Mouse (Mus musculus) forebrain, embryonic 13.5 days (tissue): ENCODE measurements around the gene Wipi1. TPM values are rescaled to one million over a fixed set of nuclear protein-coding genes. Genes with fewer than 3 reads are reported as not detected.
"Not testable (repeated sequence)": the region's sequence is repeated elsewhere in the genome, so short reads cannot be mapped to it uniquely, and the experiment has no call there.

Experiments used
- ATAC-seq: fragments of 200-750 bp; cut with Nextera tagmentation; 2 replicates; pipeline ENCODE4 v1.8.0; 2017
- H3K27ac ChIP-seq: fragments of 300-500 bp; sonication (generic); 2 replicates; pipeline ENCODE4 v1.5.1; 2015; ENCODE audit warnings: inconsistent platforms, mild to moderate bottlenecking, moderate library complexity
- H3K27me3 ChIP-seq: fragments of 300-500 bp; sonication (generic); 2 replicates; pipeline ENCODE4 v1.6.1; 2015; ENCODE audit warnings: mild to moderate bottlenecking, inconsistent platforms
- H3K36me3 ChIP-seq: fragments of 300-500 bp; sonication (generic); 2 replicates; pipeline ENCODE4 v1.6.1; 2015; ENCODE audit warnings: mild to moderate bottlenecking, inconsistent platforms; ENCODE audit not compliant: poor library complexity, severe bottlenecking
- H3K4me1 ChIP-seq: fragments of 300-500 bp; sonication (generic); 2 replicates; pipeline ENCODE4 v1.6.1; 2015; ENCODE audit warnings: inconsistent platforms
- H3K4me2 ChIP-seq: fragments of 300-500 bp; sonication (generic); 2 replicates; pipeline ENCODE4 v1.6.1; 2015; ENCODE audit warnings: inconsistent platforms, mild to moderate bottlenecking, moderate library complexity
- H3K4me3 ChIP-seq: fragments of 300-500 bp; sonication (generic); 2 replicates; pipeline ENCODE4 v1.5.1; 2015; ENCODE audit warnings: mild to moderate bottlenecking, inconsistent platforms
- H3K9ac ChIP-seq: fragments of 300-500 bp; sonication (generic); 2 replicates; pipeline ENCODE4 v1.6.1; 2015; ENCODE audit warnings: mild to moderate bottlenecking, inconsistent platforms
- H3K9me3 ChIP-seq: fragments of 300-500 bp; sonication (generic); replicated peaks from 2 replicates; pipeline ENCODE4 v1.6.1; 2016; ENCODE audit warnings: inconsistent platforms
- WGBS: fragments of 180-500 bp; shearing (Covaris S2); methylation state at CpG from one replicate; pipeline ENCODE4 v1.1.7; 2015; 5-methylcytosine and 5-hydroxymethylcytosine counted together
- polyA plus RNA-seq: library from polyadenylated mRNA; unstranded; fragments of >200 nt; fragmentation: Nextera tagmentation; extraction: Ambion mirVana; gene quantifications from 2 replicates; pipeline ENCODE4 v1.2.1, GENCODE M21; 2015

Wipi1 gene
- polyA plus RNA-seq, 1 experiment from 2014 or later = 8.8 TPM

- H3K4me2 ChIP-seq = no peak overlapping the region
- H3K27me3 ChIP-seq = no peaks in the 10 kb centered on the region
- no peaks in the 10 kb centered on the region for H3K36me3 ChIP-seq
- 83% methylated on average over 5 of the region's 5 CpGs for WGBS
- no peak overlapping the region for H3K4me3 ChIP-seq
- ATAC-seq = no peak
- no peak overlapping the region for H3K27ac ChIP-seq
- no peak overlapping the region for H3K9ac ChIP-seq
- H3K4me1 ChIP-seq = no peaks in the 10 kb centered on the region
- no peaks in the 10 kb centered on the region for H3K9me3 ChIP-seq
Measured at GRCm38 (mm10) chr11:109641498-109642222, 29.9 kb upstream of the Wipi1 start.

- WGBS = 78% methylated on average over 6 of the region's 6 CpGs
- no peak overlapping the region for H3K9ac ChIP-seq
- H3K4me1 ChIP-seq = no peaks in the 10 kb centered on the region
- no peak overlapping the region for H3K4me3 ChIP-seq
- no peak overlapping the region for H3K4me2 ChIP-seq
- H3K27me3 ChIP-seq = no peaks in the 10 kb centered on the region
- ATAC-seq = no peak
- no peaks in the 10 kb centered on the region for H3K36me3 ChIP-seq
- no peak overlapping the region for H3K27ac ChIP-seq
- H3K9me3 ChIP-seq = no peaks in the 10 kb centered on the region
Measured at GRCm38 (mm10) chr11:109635871-109636395, 24.2 kb upstream of the Wipi1 start.

GRCm38 (mm10) chr11:109634928-109635327 lies 23.2 kb upstream of the Wipi1 start:
- Histone ChIP-seq H3K4me2 (no peak overlapping the region), H3K9me3 (no peaks in the 10 kb centered on the region), H3K27me3 (no peaks in the 10 kb centered on the region), H3K27ac (no peak overlapping the region), H3K4me3 (no peak overlapping the region), H3K9ac (no peak overlapping the region), H3K36me3 (no peaks in the 10 kb centered on the region), H3K4me1 (no peaks in the 10 kb centered on the region)
- no peak for ATAC-seq
- 84% methylated on average over 9 of the region's 9 CpGs for WGBS

- no peak overlapping the region for H3K27ac ChIP-seq
- no peaks in the 10 kb centered on the region for H3K4me1 ChIP-seq
- H3K27me3 ChIP-seq = no peaks in the 10 kb centered on the region
- H3K9ac ChIP-seq = no peak overlapping the region
- H3K36me3 ChIP-seq = no peaks in the 10 kb centered on the region
- 83% methylated on average over 10 of the region's 10 CpGs for WGBS
- no peaks in the 10 kb centered on the region for H3K9me3 ChIP-seq
- H3K4me2 ChIP-seq = no peak overlapping the region
- no peak overlapping the region for H3K4me3 ChIP-seq
- ATAC-seq = no peak
Measured at GRCm38 (mm10) chr11:109629021-109629521, 17.3 kb upstream of the Wipi1 start.

GRCm38 (mm10) chr11:109628099-109628498 lies 16.3 kb upstream of the Wipi1 start:
- no peak overlapping the region for H3K4me3 ChIP-seq
- no peaks in the 10 kb centered on the region for H3K36me3 ChIP-seq
- H3K4me1 ChIP-seq = no peaks in the 10 kb centered on the region
- H3K4me2 ChIP-seq = no peak overlapping the region
- WGBS = 89% methylated on average over 3 of the region's 3 CpGs
- H3K9ac ChIP-seq = no peak overlapping the region
- no peaks in the 10 kb centered on the region for H3K9me3 ChIP-seq
- H3K27ac ChIP-seq = no peak overlapping the region
- ATAC-seq = no peak
- no peaks in the 10 kb centered on the region for H3K27me3 ChIP-seq

GRCm38 (mm10) chr11:109627648-109628047 lies 15.9 kb upstream of the Wipi1 start:
- no peak overlapping the region for H3K4me2 ChIP-seq
- H3K9ac ChIP-seq = no peak overlapping the region
- WGBS = 87% methylated on average over 4 of the region's 4 CpGs
- 0 out of 2 replicates have a peak, but pooled peaks cover under 1% of the 10 kb centered on the region for H3K4me1 ChIP-seq
- H3K27ac ChIP-seq = no peak overlapping the region
- no peaks in the 10 kb centered on the region for H3K36me3 ChIP-seq
- no peak overlapping the region for H3K4me3 ChIP-seq
- no peaks in the 10 kb centered on the region for H3K27me3 ChIP-seq
- ATAC-seq = no peak
- no peaks in the 10 kb centered on the region for H3K9me3 ChIP-seq

- WGBS = 91% methylated on average over 7 of the region's 7 CpGs
- H3K36me3 ChIP-seq = no peaks in the 10 kb centered on the region
- no peak overlapping the region for H3K4me3 ChIP-seq
- no peaks in the 10 kb centered on the region for H3K27me3 ChIP-seq
- no peaks in the 10 kb centered on the region for H3K9me3 ChIP-seq
- 0 out of 2 replicates have a peak, but pooled peaks cover 3% of the 10 kb centered on the region for H3K4me1 ChIP-seq
- no peak overlapping the region for H3K27ac ChIP-seq
- no peak for ATAC-seq
- H3K4me2 ChIP-seq = no peak overlapping the region
- no peak overlapping the region for H3K9ac ChIP-seq
Measured at GRCm38 (mm10) chr11:109623238-109623637, 11.5 kb upstream of the Wipi1 start.

GRCm38 (mm10) chr11:109622518-109623037 lies 10.8 kb upstream of the Wipi1 start:
- H3K4me3 ChIP-seq = no peak overlapping the region
- H3K36me3 ChIP-seq = no peaks in the 10 kb centered on the region
- no peaks in the 10 kb centered on the region for H3K27me3 ChIP-seq
- H3K4me2 ChIP-seq = peak overlapping the region; percentile 7; the same call in 1 of the 2 replicates
- no peak overlapping the region for H3K9ac ChIP-seq
- H3K27ac ChIP-seq = no peak overlapping the region
- WGBS = 45% methylated on average over 15 of the region's 15 CpGs
- H3K9me3 ChIP-seq = no peaks in the 10 kb centered on the region
- 0 out of 2 replicates have a peak, but pooled peaks cover 3% of the 10 kb centered on the region for H3K4me1 ChIP-seq
- no peak for ATAC-seq

- H3K27ac ChIP-seq = no peak overlapping the region
Measured at GRCm38 (mm10) chr11:109621183-109621582, 9.4 kb upstream of the Wipi1 start.

GRCm38 (mm10) chr11:109620356-109620755 lies 8.6 kb upstream of the Wipi1 start:
- H3K27me3 ChIP-seq = no peaks in the 10 kb centered on the region
- H3K9ac ChIP-seq = no peak overlapping the region
- no peak overlapping the region for H3K4me2 ChIP-seq
- no peak for ATAC-seq
- WGBS = 85% methylated on average over 6 of the region's 6 CpGs
- H3K27ac ChIP-seq = no peak overlapping the region
- no peaks in the 10 kb centered on the region for H3K36me3 ChIP-seq
- no peaks in the 10 kb centered on the region for H3K9me3 ChIP-seq
- H3K4me3 ChIP-seq = no peak overlapping the region
- peaks cover 12% of the 10 kb centered on the region for H3K4me1 ChIP-seq

More at GRCm38 (mm10) chr11:109621183-109621582, 9.4 kb upstream of the Wipi1 start:
- H3K36me3 ChIP-seq = no peaks in the 10 kb centered on the region
- 16% methylated on average over 2 of the region's 2 CpGs for WGBS
- H3K4me2 ChIP-seq = no peak overlapping the region
- no peak for ATAC-seq
- no peak overlapping the region for H3K4me3 ChIP-seq
- no peaks in the 10 kb centered on the region for H3K27me3 ChIP-seq
- H3K4me1 ChIP-seq = peaks cover 11% of the 10 kb centered on the region
- no peaks in the 10 kb centered on the region for H3K9me3 ChIP-seq
- no peak overlapping the region for H3K9ac ChIP-seq

- not testable (repeated sequence) for H3K9ac ChIP-seq, H3K27me3 ChIP-seq, H3K27ac ChIP-seq, H3K4me3 ChIP-seq, ATAC-seq, H3K4me2 ChIP-seq, H3K9me3 ChIP-seq, H3K36me3 ChIP-seq
- H3K4me1 ChIP-seq = peaks cover 12% of the 10 kb centered on the region
- 35% methylated on average over 8 of the region's 8 CpGs for WGBS
Measured at GRCm38 (mm10) chr11:109619055-109619454, 7.3 kb upstream of the Wipi1 start.

GRCm38 (mm10) chr11:109616766-109617165 lies 5.0 kb upstream of the Wipi1 start:
- Histone ChIP-seq H3K9me3 (no peaks in the 10 kb centered on the region), H3K9ac (no peak overlapping the region), H3K27me3 (0 out of 2 replicates have a peak, but pooled peaks cover 4% of the 10 kb centered on the region), H3K36me3 (no peaks in the 10 kb centered on the region), H3K27ac (no peak overlapping the region), H3K4me3 (no peak overlapping the region), H3K4me1 (peaks cover 16% of the 10 kb centered on the region), H3K4me2 (no peak overlapping the region)
- 56% methylated on average over 4 of the region's 4 CpGs for WGBS
- no peak for ATAC-seq
